Mouse (Mus musculus) spleen, adult 18-20 months (tissue): ENCODE measurements around the gene Nol4l.
A peak's percentile ranks its signal among the peaks of the same experiment; 100 is the strongest.

Experiments
- DNase-seq, 2 experiments: peaks; one replicate each; pipeline ENCODE4 v3.0.0; 2022; ENCODE audit warnings: mixed read lengths in 2 of 2

Gene Nol4l

GRCm38 (mm10) chr2:153440755-153441154 lies 89.0 kb downstream of the Nol4l start:
- no peak for DNase-seq

GRCm38 (mm10) chr2:153437306-153437659 lies 92.5 kb downstream of the Nol4l start:
- no peak for DNase-seq

- DNase-seq: no peak
These were observed 93.0 kb downstream of the Nol4l start for GRCm38 (mm10) chr2:153436641-153437305.

- no peak for DNase-seq
These were observed 94.6 kb downstream of the Nol4l start for GRCm38 (mm10) chr2:153434880-153435831.

- DNase-seq: no peak
These were observed 95.9 kb downstream of the Nol4l start for GRCm38 (mm10) chr2:153433859-153434258.

GRCm38 (mm10) chr2:153432492-153432891 lies 97.3 kb downstream of the Nol4l start:
- DNase-seq: no peak

GRCm38 (mm10) chr2:153430571-153430970 lies 99.2 kb downstream of the Nol4l start:
- no peak for DNase-seq

- DNase-seq: no peak
These were observed 101.3 kb downstream of the Nol4l start for GRCm38 (mm10) chr2:153428485-153428884.

GRCm38 (mm10) chr2:153426931-153427330 lies 102.8 kb downstream of the Nol4l start:
- DNase-seq: no peak

- no peak for DNase-seq
These were observed 103.6 kb downstream of the Nol4l start for GRCm38 (mm10) chr2:153425998-153426670.

- no peak for DNase-seq
These were observed 104.5 kb downstream of the Nol4l start for GRCm38 (mm10) chr2:153425124-153425844.

GRCm38 (mm10) chr2:153424557-153424956 lies 105.2 kb downstream of the Nol4l start:
- DNase-seq: no peak

- DNase-seq: no peak
These were observed 106.7 kb downstream of the Nol4l start for GRCm38 (mm10) chr2:153423113-153423512.

- DNase-seq: no peak
These were observed 107.7 kb downstream of the Nol4l start for GRCm38 (mm10) chr2:153422051-153422450.

GRCm38 (mm10) chr2:153421233-153421632 lies 108.5 kb downstream of the Nol4l start:
- DNase-seq: no peak

GRCm38 (mm10) chr2:153418381-153418780 lies 111.4 kb downstream of the Nol4l start:
- no peak for DNase-seq

- DNase-seq: no peak
These were observed 111.9 kb downstream of the Nol4l start for GRCm38 (mm10) chr2:153417841-153418240.

- peak in 1 of 2 experiments; percentile 38 for DNase-seq
These were observed 115.2 kb downstream of the Nol4l start for GRCm38 (mm10) chr2:153414607-153415006.

- no peak for DNase-seq
These were observed 117.2 kb downstream of the Nol4l start for GRCm38 (mm10) chr2:153412563-153412962.

GRCm38 (mm10) chr2:153411557-153411956 lies 118.2 kb downstream of the Nol4l start:
- no peak for DNase-seq

GRCm38 (mm10) chr2:153408971-153409370 lies 120.8 kb downstream of the Nol4l start:
- DNase-seq: no peak

- DNase-seq: no peak
These were observed 122.9 kb downstream of the Nol4l start for GRCm38 (mm10) chr2:153406882-153407281.

- DNase-seq: no peak
These were observed 124.9 kb downstream of the Nol4l start for GRCm38 (mm10) chr2:153404882-153405281.
